Mouse (Mus musculus) myocyte (in vitro differentiated cells): ENCODE measurements around the gene Snapc2. TPM values are rescaled to one million over a fixed set of nuclear protein-coding genes. Genes with fewer than 3 reads are reported as not detected.

Experiments used
- H3K27me3 ChIP-seq: one replicate; pipeline ENCODE4 v1.6.1; 2011; ENCODE audit not compliant: control insufficient read depth, insufficient read depth, insufficient read length
- H3K36me3 ChIP-seq: one replicate; pipeline ENCODE4 v1.6.1; 2011; ENCODE audit not compliant: control insufficient read depth, insufficient read depth
- H3K4me2 ChIP-seq: one replicate; pipeline ENCODE4 v1.6.1; 2011; ENCODE audit warnings: low read depth, control low read depth
- H3K4me3 ChIP-seq: one replicate; pipeline ENCODE4 v1.5.1; 2011; ENCODE audit warnings: mild to moderate bottlenecking, control low read depth, moderate library complexity
- H3K79me2 ChIP-seq: one replicate; pipeline ENCODE4 v1.6.1; 2011; ENCODE audit not compliant: control insufficient read depth, insufficient read depth
- H3ac ChIP-seq: one replicate; pipeline ENCODE4 v1.6.1; 2011; ENCODE audit not compliant: control insufficient read depth, insufficient read length
- CEBPB ChIP-seq: IDR thresholded peaks from 2 replicates; pipeline ENCODE4 v1.6.1; 2011; ENCODE audit warnings: mild to moderate bottlenecking, moderate library complexity; ENCODE audit not compliant: poor library complexity, insufficient read depth, severe bottlenecking
- E2F4 ChIP-seq: IDR thresholded peaks from one replicate; pipeline ENCODE4 v1.6.1; 2011; ENCODE audit warnings: mild to moderate bottlenecking, control low read depth, moderate library complexity; ENCODE audit not compliant: insufficient read depth
- MAX ChIP-seq: IDR thresholded peaks from one replicate; pipeline ENCODE4 v1.6.1; 2011; ENCODE audit warnings: low read depth, mild to moderate bottlenecking, control low read depth
- MYOD1 ChIP-seq, 3 experiments: IDR thresholded peaks; one replicate each; pipeline ENCODE4 v1.6.1; 2011; ENCODE audit warnings: control low read depth in 2 of 3, low read depth in 2 of 3, mild to moderate bottlenecking in 2 of 3, moderate library complexity in 1 of 3; ENCODE audit not compliant: insufficient read length in 2 of 3, control insufficient read depth in 1 of 3
- MYOG ChIP-seq, 3 experiments: IDR thresholded peaks; one replicate each; pipeline ENCODE4 v1.6.1; 2011; ENCODE audit warnings: control low read depth in 2 of 3, low read depth in 2 of 3, mild to moderate bottlenecking in 2 of 3; ENCODE audit not compliant: insufficient read length in 2 of 3, control insufficient read depth in 1 of 3, insufficient read depth in 1 of 3
- POLR2A ChIP-seq: IDR thresholded peaks from one replicate; pipeline ENCODE4 v1.6.1; 2011; ENCODE audit warnings: low read depth, mild to moderate bottlenecking, control low read depth, moderate library complexity; ENCODE audit not compliant: insufficient read length
- POLR2AphosphoS2 ChIP-seq: IDR thresholded peaks from one replicate; pipeline ENCODE4 v1.6.1; 2011; ENCODE audit warnings: low read depth, control low read depth; ENCODE audit not compliant: insufficient read length
- REST ChIP-seq: IDR thresholded peaks from one replicate; pipeline ENCODE4 v1.6.1; 2011; ENCODE audit warnings: mild to moderate bottlenecking, control low read depth, moderate library complexity; ENCODE audit not compliant: insufficient read depth, insufficient read length
- SRF ChIP-seq: IDR thresholded peaks from one replicate; pipeline ENCODE4 v1.6.1; 2011; ENCODE audit warnings: low read depth; ENCODE audit not compliant: control insufficient read depth, insufficient read length
- TCF12 ChIP-seq: IDR thresholded peaks from one replicate; pipeline ENCODE4 v1.6.1; 2011; ENCODE audit warnings: mild to moderate bottlenecking, control low read depth; ENCODE audit not compliant: poor library complexity, insufficient read depth, severe bottlenecking
- TCF3 ChIP-seq: IDR thresholded peaks from one replicate; pipeline ENCODE4 v1.6.1; 2011; ENCODE audit warnings: low read depth, control low read depth; ENCODE audit not compliant: insufficient read length
- USF1 ChIP-seq: IDR thresholded peaks from one replicate; pipeline ENCODE4 v1.6.1; 2011; ENCODE audit warnings: low read depth, mild to moderate bottlenecking, control low read depth, moderate library complexity
- polyA plus RNA-seq: library from polyadenylated mRNA; unstranded; fragments of >200 nt; fragmentation: generic; extraction: Trizol; gene quantifications from one replicate; pipeline ENCODE4 v1.2.1, GENCODE M21; 2012; ENCODE audit warnings: missing spikeins

Gene Snapc2
- polyA plus RNA-seq, 1 experiment = 36.2 TPM

GRCm38 (mm10) chr8:4259805-4260170, 6.9 kb downstream of the Snapc2 start:
- Histone ChIP-seq H3K36me3 (peaks cover 15% of the 10 kb centered on the region), H3K4me3 (no peak overlapping the region), H3ac (no peak overlapping the region), H3K4me2 (peak overlapping the region; percentile 65), H3K27me3 (no peaks in the 10 kb centered on the region), H3K79me2 (no peaks in the 10 kb centered on the region)
- TF ChIP-seq SRF (no peak), USF1 (no peak), E2F4 (no peak), MYOG (IDR thresholded peaks at IDR 0.05; ENCODE audit: control insufficient read depth in 1 of 3, insufficient read depth in 1 of 3, insufficient read length in 2 of 3, low read depth in 2 of 3) (no peak), CEBPB (no peak), POLR2AphosphoS2 (no peak), MYOD1 (IDR thresholded peaks at IDR 0.05; ENCODE audit: control insufficient read depth in 1 of 3, insufficient read length in 2 of 3, low read depth in 2 of 3) (no peak), TCF3 (no peak), MAX (no peak), POLR2A (no peak), TCF12 (no peak), REST (no peak)

GRCm38 (mm10) chr8:4263105-4263791, 10.4 kb downstream of the Snapc2 start:
- H3K27me3 ChIP-seq = no peaks in the 10 kb centered on the region
- no peaks in the 10 kb centered on the region for H3K79me2 ChIP-seq
- H3K36me3 ChIP-seq = peaks cover 25% of the 10 kb centered on the region
- H3ac ChIP-seq = no peak overlapping the region
- no peak overlapping the region for H3K4me3 ChIP-seq
- H3K4me2 ChIP-seq = no peak overlapping the region
- TF ChIP-seq USF1 (no peak), MYOG (IDR thresholded peaks at IDR 0.05; ENCODE audit: control insufficient read depth in 1 of 3, insufficient read depth in 1 of 3, insufficient read length in 2 of 3, low read depth in 2 of 3) (no peak), E2F4 (no peak), TCF12 (no peak), POLR2AphosphoS2 (no peak), MAX (no peak), REST (no peak), MYOD1 (IDR thresholded peaks at IDR 0.05; ENCODE audit: control insufficient read depth in 1 of 3, insufficient read length in 2 of 3, low read depth in 2 of 3) (no peak), POLR2A (no peak), SRF (no peak), TCF3 (no peak), CEBPB (no peak)

- Histone ChIP-seq H3K4me3 (no peak overlapping the region), H3K79me2 (no peaks in the 10 kb centered on the region), H3K27me3 (no peaks in the 10 kb centered on the region), H3ac (no peak overlapping the region), H3K4me2 (no peak overlapping the region), H3K36me3 (peaks cover 38% of the 10 kb centered on the region)
- TF ChIP-seq SRF (no peak), MAX (no peak), TCF3 (no peak), POLR2A (no peak), CEBPB (no peak), E2F4 (no peak), MYOG (IDR thresholded peaks at IDR 0.05; ENCODE audit: control insufficient read depth in 1 of 3, insufficient read depth in 1 of 3, insufficient read length in 2 of 3, low read depth in 2 of 3) (no peak), USF1 (no peak), TCF12 (no peak), POLR2AphosphoS2 (no peak), REST (no peak), MYOD1 (IDR thresholded peaks at IDR 0.05; ENCODE audit: control insufficient read depth in 1 of 3, insufficient read length in 2 of 3, low read depth in 2 of 3) (no peak)
Observed at GRCm38 (mm10) chr8:4265160-4265914, 12.5 kb downstream of the Snapc2 start.

DNA sequence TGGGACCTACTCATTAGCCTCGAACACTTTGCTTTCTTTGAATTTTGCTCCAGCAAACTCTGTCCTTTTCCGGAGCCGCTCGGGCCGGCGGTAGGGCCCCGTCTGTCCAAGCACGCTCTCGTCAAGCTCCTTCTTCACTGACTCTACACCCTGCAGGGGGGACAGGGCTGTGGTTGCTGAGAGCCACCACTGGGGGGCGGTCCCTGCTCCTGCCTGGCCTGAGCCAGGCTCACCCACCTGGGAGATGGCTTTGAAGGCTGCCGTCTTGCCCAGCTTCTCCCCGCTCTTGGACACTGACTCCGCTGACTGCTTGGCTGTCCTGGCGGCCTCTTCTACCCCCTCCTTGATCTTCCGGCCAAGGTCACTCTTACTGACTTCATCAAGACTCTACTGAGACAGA, 14.7 kb downstream of the Snapc2 start:
- H3K4me3 ChIP-seq = no peak overlapping the region
- H3K27me3 ChIP-seq = no peaks in the 10 kb centered on the region
- no peak overlapping the region for H3K4me2 ChIP-seq
- H3ac ChIP-seq = no peak overlapping the region
- TF ChIP-seq SRF (no peak), MYOD1 (IDR thresholded peaks at IDR 0.05; ENCODE audit: control insufficient read depth in 1 of 3, insufficient read length in 2 of 3, low read depth in 2 of 3) (no peak), TCF12 (no peak), POLR2AphosphoS2 (no peak), REST (no peak), MYOG (IDR thresholded peaks at IDR 0.05; ENCODE audit: control insufficient read depth in 1 of 3, insufficient read depth in 1 of 3, insufficient read length in 2 of 3, low read depth in 2 of 3) (no peak), MAX (no peak), POLR2A (no peak), CEBPB (no peak), USF1 (no peak), TCF3 (no peak), E2F4 (no peak)
- H3K79me2 ChIP-seq = no peaks in the 10 kb centered on the region
- peaks cover 39% of the 10 kb centered on the region for H3K36me3 ChIP-seq
